Mouse (Mus musculus) CH12.LX (cell line): Measurements from ENCODE around the gene Tsc22d2. TPM values are rescaled to one million over a fixed set of nuclear protein-coding genes. Genes with fewer than 3 reads are reported as not detected.

Experiments used
- DNase-seq: peaks from one replicate; pipeline ENCODE4 v3.0.0-alpha.2; 2013; ENCODE audit errors: extremely low read depth
- H3K27ac ChIP-seq: 2 replicates; pipeline ENCODE4 v1.5.1; 2012; ENCODE audit warnings: low read depth, mild to moderate bottlenecking, control low read depth, moderate library complexity; ENCODE audit not compliant: insufficient read depth
- H3K27me3 ChIP-seq: replicated peaks from 2 replicates; pipeline ENCODE3; 2012; ENCODE audit warnings: inconsistent platforms
- H3K36me3 ChIP-seq, 2 experiments: replicated peaks in 1 of 2; 2 replicates each; pipeline versions ENCODE3 to v1.6.1; 2012; ENCODE audit warnings: inconsistent platforms in 1 of 2, low read length in 1 of 2, mild to moderate bottlenecking in 1 of 2, mixed read lengths in 1 of 2, moderate library complexity in 1 of 2; ENCODE audit not compliant: control insufficient read depth in 1 of 2, insufficient read depth in 1 of 2
- H3K4me1 ChIP-seq, 2 experiments: 2 replicates each; pipeline ENCODE4 v1.6.1; 2012; ENCODE audit warnings: inconsistent platforms in 1 of 2, moderate library complexity in 1 of 2; ENCODE audit not compliant: insufficient read depth in 2 of 2, control insufficient read depth in 1 of 2
- H3K4me2 ChIP-seq: 2 replicates; pipeline ENCODE4 v1.6.1; 2012; ENCODE audit warnings: low read depth, mild to moderate bottlenecking, control low read depth; ENCODE audit not compliant: poor library complexity, insufficient read depth, severe bottlenecking
- H3K4me3 ChIP-seq, 3 experiments: fragments of 150-350 bp in 1 of 3; sonication (generic) in 1 of 3; replicated peaks in 1 of 3; 2 replicates each; pipeline versions ENCODE3 to v1.5.1; 2011 to 2012; ENCODE audit warnings: low read depth in 2 of 3, low read length in 2 of 3, mild to moderate bottlenecking in 2 of 3, moderate library complexity in 2 of 3, control low read depth in 1 of 3, improper control_type of control experiment in 1 of 3, inconsistent platforms in 1 of 3, mixed read lengths in 1 of 3; ENCODE audit not compliant: poor library complexity in 1 of 3
- H3K79me2 ChIP-seq: replicated peaks from 2 replicates; pipeline ENCODE4 v1.6.1; 2012; ENCODE audit warnings: mild to moderate bottlenecking, moderate library complexity; ENCODE audit not compliant: control insufficient read depth, poor library complexity, insufficient read depth, severe bottlenecking; ENCODE audit errors: extremely low read depth
- H3K9ac ChIP-seq: 2 replicates; pipeline ENCODE4 v1.6.1; 2012; ENCODE audit warnings: low read depth, mild to moderate bottlenecking, control low read depth, moderate library complexity; ENCODE audit not compliant: insufficient read depth
- H3K9me3 ChIP-seq: replicated peaks from 2 replicates; pipeline ENCODE3; 2012; ENCODE audit warnings: low read length, inconsistent platforms, mixed read lengths
- BHLHE40 ChIP-seq: IDR thresholded peaks from 2 replicates; pipeline ENCODE4 v1.6.1; 2011; ENCODE audit warnings: mild to moderate bottlenecking, low read depth, low read length, improper control_type of control experiment
- CTCF ChIP-seq, 2 experiments: IDR thresholded peaks in 1 of 2; conservative IDR thresholded peaks in 1 of 2; 2 replicates each; pipeline ENCODE4 v1.5.1; 2011 to 2012; ENCODE audit warnings: low read depth in 2 of 2, low read length in 2 of 2, improper control_type of control experiment in 1 of 2, inconsistent platforms in 1 of 2, mild to moderate bottlenecking in 1 of 2, moderate library complexity in 1 of 2
- E2F4 ChIP-seq: IDR thresholded peaks from 2 replicates; pipeline ENCODE4 v1.6.1; 2011; ENCODE audit warnings: low read depth, low read length, improper control_type of control experiment; ENCODE audit not compliant: insufficient replicate concordance
- IRF4 ChIP-seq: IDR thresholded peaks from 2 replicates; pipeline ENCODE4 v1.6.1; 2014; ENCODE audit warnings: low read depth, mild to moderate bottlenecking, inconsistent platforms, low read length, improper control_type of control experiment
- JUN ChIP-seq: IDR thresholded peaks from 2 replicates; pipeline ENCODE4 v1.6.1; 2011; ENCODE audit warnings: low read depth, mild to moderate bottlenecking, low read length, improper control_type of control experiment, moderate library complexity; ENCODE audit not compliant: insufficient read depth
- JUND ChIP-seq: conservative IDR thresholded peaks from 2 replicates; pipeline ENCODE4 v1.6.1; 2011; ENCODE audit warnings: low read depth, low read length, improper control_type of control experiment
- KAT2A ChIP-seq: IDR thresholded peaks from 2 replicates; pipeline ENCODE4 v1.6.1; 2012; ENCODE audit warnings: low read length, improper control_type of control experiment, inconsistent platforms; ENCODE audit not compliant: insufficient replicate concordance
- MAX ChIP-seq: IDR thresholded peaks from 2 replicates; pipeline ENCODE4 v1.6.1; 2011; ENCODE audit warnings: low read length, improper control_type of control experiment
- MEF2A ChIP-seq: IDR thresholded peaks from 2 replicates; pipeline ENCODE4 v1.6.1; 2014; ENCODE audit warnings: low read depth, mild to moderate bottlenecking, inconsistent platforms, low read length, improper control_type of control experiment, borderline replicate concordance
- MYC ChIP-seq: IDR thresholded peaks from 2 replicates; pipeline ENCODE4 v1.6.1; 2011; ENCODE audit warnings: low read depth, mild to moderate bottlenecking, improper control_type of control experiment, low read length
- NELFE ChIP-seq: IDR thresholded peaks from 2 replicates; pipeline ENCODE4 v1.6.1; 2011; ENCODE audit warnings: low read depth, low read length, improper control_type of control experiment
- NRF1 ChIP-seq: IDR thresholded peaks from 2 replicates; pipeline ENCODE4 v1.6.1; 2014; ENCODE audit warnings: low read depth, mild to moderate bottlenecking, inconsistent platforms, low read length, improper control_type of control experiment, moderate library complexity
- RAD21 ChIP-seq: IDR thresholded peaks from 2 replicates; pipeline ENCODE4 v1.6.1; 2011; ENCODE audit warnings: low read depth, mild to moderate bottlenecking, low read length, improper control_type of control experiment, moderate library complexity
- TBP ChIP-seq: conservative IDR thresholded peaks from 2 replicates; pipeline ENCODE4 v1.6.1; 2011; ENCODE audit warnings: low read depth, low read length, improper control_type of control experiment
- TCF12 ChIP-seq: IDR thresholded peaks from 2 replicates; pipeline ENCODE4 v1.6.1; 2014; ENCODE audit warnings: low read depth, mild to moderate bottlenecking, inconsistent platforms, low read length, improper control_type of control experiment
- USF1 ChIP-seq: IDR thresholded peaks from 2 replicates; pipeline ENCODE4 v1.6.1; 2014; ENCODE audit warnings: low read depth, mild to moderate bottlenecking, inconsistent platforms, low read length, improper control_type of control experiment
- USF2 ChIP-seq: conservative IDR thresholded peaks from 2 replicates; pipeline ENCODE4 v1.6.1; 2011; ENCODE audit warnings: low read depth, low read length, improper control_type of control experiment
- ZC3H11A ChIP-seq: IDR thresholded peaks from 2 replicates; pipeline ENCODE4 v1.6.1; 2012; ENCODE audit warnings: low read depth, mild to moderate bottlenecking, inconsistent platforms, low read length, improper control_type of control experiment
- dilution Hi-C: fragments of 300-500 bp; cut with MboI; formaldehyde crosslinking; loops from 2 replicates; pipeline ENCODE4 v1.14.3; 2020; ENCODE audit warnings: low sequenced_read_pairs; ENCODE audit not compliant: extremely low pct_unique_long_range_greater_than_20kb, extremely low pct_ligation_motif_present
- in situ Hi-C: fragments of 300-500 bp; cut with MboI; formaldehyde crosslinking; loops from 3 replicates; pipeline ENCODE4 v1.14.3; 2019; ENCODE audit warnings: low sequenced_read_pairs, low pct_ligation_motif_present, low pct_unique_long_range_greater_than_20kb, mixed read lengths
- polyA plus RNA-seq: library from polyadenylated mRNA; unstranded; fragments of >175 nt; gene quantifications from 2 replicates; pipeline ENCODE4 v1.2.1, GENCODE M21; 2012; ENCODE audit warnings: low read depth; ENCODE audit not compliant: insufficient read length
- total RNA-seq, 2 experiments: library from RNA; depleted of rRNA; stranded (reverse); fragments of 300-350 nt in 1 of 2; fragments of >200 nt in 1 of 2; gene quantifications; 2 replicates each; pipeline ENCODE4 v1.2.3; 2012 to 2014

Tsc22d2 gene
- total and polyA plus RNA-seq, 3 experiments: 9.0 to 17.4 (median 12.9) TPM

DNA sequence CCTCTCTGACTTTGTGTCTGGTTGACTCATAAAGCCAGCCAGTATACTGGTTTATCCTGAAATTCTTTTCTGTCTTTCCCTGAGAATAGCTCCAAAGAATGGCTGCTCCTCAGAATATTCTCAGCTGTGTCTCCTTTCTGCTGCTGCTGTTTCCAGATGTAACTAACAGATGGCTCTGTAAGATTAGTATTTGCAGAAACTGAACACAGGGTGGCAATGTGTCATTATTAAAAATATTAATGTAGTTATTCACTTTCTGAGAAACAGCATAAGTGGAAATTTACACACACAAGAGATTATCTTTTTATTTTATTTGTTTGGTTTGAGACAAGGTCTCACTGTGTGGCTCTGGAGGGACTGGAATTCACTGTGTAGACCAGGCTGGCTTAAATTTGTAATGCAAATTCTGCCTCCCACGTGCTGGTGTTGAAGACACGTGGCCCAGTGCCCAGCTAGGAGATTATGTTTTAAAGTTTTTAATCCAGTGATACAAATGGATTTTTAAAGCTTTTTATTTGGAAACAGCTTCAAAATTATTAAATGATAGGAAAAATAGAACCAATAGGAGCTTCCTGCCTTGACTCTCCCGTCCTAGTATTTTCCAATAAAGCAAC is 89.3 kb downstream of the Tsc22d2 start:
- in situ Hi-C loops (no loop called here), dilution Hi-C loops (no loop called here)
- TF ChIP-seq USF2: peak; percentile 58
- no peak for TF ChIP-seq TBP
- TF ChIP-seq CTCF (conservative IDR thresholded peaks at IDR 0.05 in 1 of 2, IDR thresholded peaks at IDR 0.05 in 1 of 2; ENCODE audit: low read depth in 2 of 2, low read length in 2 of 2): peak in 1 of 2 experiments; percentile 25; a peak in 1 of 4 replicates
- TF ChIP-seq USF1: peak; percentile 50
- TF ChIP-seq JUN: no peak
- peak; percentile 70 for TF ChIP-seq BHLHE40
- TF ChIP-seq MYC: peak; percentile 97
- TF ChIP-seq RAD21: peak; percentile 32
- peak; percentile 84 for TF ChIP-seq MAX
- no peak for DNase-seq
- Histone ChIP-seq H3K4me2 (no peak overlapping the region), H3K27me3 (no peaks in the 10 kb centered on the region), H3K9me3 (no peaks in the 10 kb centered on the region), H3K36me3 (no peaks in the 10 kb centered on the region), H3K9ac (no peak overlapping the region), H3K4me3 (no peak overlapping the region), H3K27ac (no peak overlapping the region), H3K79me2 (no peaks in the 10 kb centered on the region; the same call in 1 of the 2 replicates), H3K4me1 (peaks cover 4 to 57% of the 10 kb centered on the region in 2 experiments; a peak in 3 of 4 replicates)

GRCm38 (mm10) chr3:58504676-58505075 is 90.2 kb downstream of the Tsc22d2 start:
- H3K27ac ChIP-seq: no peak overlapping the region
- H3K27me3 ChIP-seq: no peaks in the 10 kb centered on the region
- in situ Hi-C loops (no loop called here), dilution Hi-C loops (no loop called here)
- DNase-seq: no peak
- H3K9ac ChIP-seq: no peak overlapping the region
- H3K4me3 ChIP-seq: no peak overlapping the region
- H3K79me2 ChIP-seq: no peaks in the 10 kb centered on the region; the same call in 1 of the 2 replicates
- H3K4me2 ChIP-seq: no peak overlapping the region
- H3K36me3 ChIP-seq: no peaks in the 10 kb centered on the region
- H3K9me3 ChIP-seq: no peaks in the 10 kb centered on the region
- H3K4me1 ChIP-seq: peaks cover 10 to 65% of the 10 kb centered on the region in 2 experiments
- TF ChIP-seq USF1 (no peak), MEF2A (no peak), IRF4 (no peak), USF2 (no peak), TCF12 (no peak), MYC (no peak), E2F4 (no peak), NRF1 (no peak), ZC3H11A (no peak), KAT2A (no peak), CTCF (conservative IDR thresholded peaks at IDR 0.05 in 1 of 2, IDR thresholded peaks at IDR 0.05 in 1 of 2; ENCODE audit: low read depth in 2 of 2, low read length in 2 of 2) (no peak), NELFE (no peak), JUND (no peak)
